Mouse (Mus musculus) right cerebral cortex, adult 2 months (tissue): ENCODE data around the gene Bach2.

Experiments
- DNase-seq, 2 experiments: peaks; one replicate each; pipeline ENCODE4 v3.0.0; 2021 to 2022; ENCODE audit warnings: low spot score in 2 of 2

The Bach2 gene

DNA sequence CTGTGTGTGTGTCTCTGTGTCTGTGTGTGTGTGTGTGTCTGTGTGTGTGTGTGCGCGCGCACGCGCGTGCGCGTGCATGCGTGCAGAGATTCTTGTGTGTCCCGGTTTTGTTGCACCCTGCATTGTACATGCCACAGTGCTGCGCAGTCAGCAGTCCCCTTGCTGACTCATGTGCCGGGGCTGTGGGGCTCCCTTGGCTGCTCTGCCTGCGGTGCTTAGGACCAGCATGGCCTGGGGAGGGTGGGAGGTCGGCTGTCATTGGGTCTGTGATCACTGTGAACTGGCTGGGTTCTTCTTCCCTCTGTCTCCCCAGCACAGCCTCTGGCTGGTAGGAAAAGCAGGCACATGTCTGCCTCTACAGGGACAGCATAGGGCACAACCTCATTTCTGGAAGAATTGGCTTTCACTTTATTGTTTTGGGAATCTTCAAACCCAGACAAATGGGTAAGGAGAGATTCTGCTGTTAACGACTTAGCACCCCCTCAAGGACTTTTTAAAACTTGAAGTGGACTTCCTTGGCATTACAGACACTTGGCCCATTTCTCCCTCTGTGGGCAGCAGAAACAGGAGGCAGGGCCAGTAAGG, 11.2 kb downstream of the Bach2 start:
- no peak for DNase-seq

DNA sequence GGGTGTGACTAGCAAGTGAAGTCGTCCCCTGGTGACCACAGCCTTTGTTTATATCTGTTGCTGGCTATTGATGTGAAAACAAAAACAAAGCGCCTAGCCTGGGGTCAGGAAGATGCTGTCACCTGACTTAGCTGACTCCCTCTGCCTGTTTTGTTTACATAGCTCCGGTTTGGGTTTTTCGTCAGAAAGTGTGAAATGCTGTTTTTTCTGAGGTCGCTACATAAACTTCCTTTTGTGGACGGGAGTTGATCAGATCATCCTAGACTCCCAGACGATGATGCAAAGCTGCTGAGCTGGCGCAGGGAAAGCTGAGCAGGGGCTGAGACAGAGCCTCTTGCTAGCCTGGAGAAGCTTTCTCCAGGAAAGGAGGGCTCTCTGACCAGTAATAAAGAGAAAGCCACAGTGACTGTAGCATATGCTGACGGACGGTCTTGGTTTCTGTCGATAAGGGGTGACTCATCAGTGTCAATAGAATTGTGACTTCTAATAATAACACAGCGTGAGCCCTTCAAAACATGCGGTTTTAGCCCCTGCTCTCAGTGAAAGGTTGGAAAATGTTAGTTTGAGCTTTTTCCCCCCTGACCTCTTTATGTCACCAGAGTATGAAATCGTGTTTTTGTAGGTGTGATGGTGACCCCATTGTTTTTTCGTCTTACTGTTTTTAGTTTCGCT, 11.9 kb downstream of the Bach2 start:
- peak; percentile 34 to 42 for DNase-seq

DNA sequence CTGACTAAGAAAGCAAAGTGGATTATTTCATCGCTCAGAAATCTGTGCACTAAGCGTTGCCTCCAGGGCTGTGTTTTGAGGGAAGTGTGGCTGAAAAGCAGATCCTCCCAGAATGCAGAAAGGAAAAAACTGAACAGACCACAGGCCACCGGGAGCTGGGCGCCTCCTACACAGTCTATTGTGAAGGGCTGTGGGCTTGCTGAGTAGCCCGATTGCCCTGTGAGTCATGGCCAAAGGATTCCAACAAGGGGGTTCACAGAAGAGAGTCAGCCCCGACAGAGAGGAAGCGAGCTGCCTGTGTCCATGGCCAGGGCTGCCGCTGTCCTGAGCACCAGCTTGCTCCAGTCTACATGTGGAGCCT, 12.4 kb downstream of the Bach2 start:
- DNase-seq, result peak in 1 of 2 experiments; percentile 39

DNA sequence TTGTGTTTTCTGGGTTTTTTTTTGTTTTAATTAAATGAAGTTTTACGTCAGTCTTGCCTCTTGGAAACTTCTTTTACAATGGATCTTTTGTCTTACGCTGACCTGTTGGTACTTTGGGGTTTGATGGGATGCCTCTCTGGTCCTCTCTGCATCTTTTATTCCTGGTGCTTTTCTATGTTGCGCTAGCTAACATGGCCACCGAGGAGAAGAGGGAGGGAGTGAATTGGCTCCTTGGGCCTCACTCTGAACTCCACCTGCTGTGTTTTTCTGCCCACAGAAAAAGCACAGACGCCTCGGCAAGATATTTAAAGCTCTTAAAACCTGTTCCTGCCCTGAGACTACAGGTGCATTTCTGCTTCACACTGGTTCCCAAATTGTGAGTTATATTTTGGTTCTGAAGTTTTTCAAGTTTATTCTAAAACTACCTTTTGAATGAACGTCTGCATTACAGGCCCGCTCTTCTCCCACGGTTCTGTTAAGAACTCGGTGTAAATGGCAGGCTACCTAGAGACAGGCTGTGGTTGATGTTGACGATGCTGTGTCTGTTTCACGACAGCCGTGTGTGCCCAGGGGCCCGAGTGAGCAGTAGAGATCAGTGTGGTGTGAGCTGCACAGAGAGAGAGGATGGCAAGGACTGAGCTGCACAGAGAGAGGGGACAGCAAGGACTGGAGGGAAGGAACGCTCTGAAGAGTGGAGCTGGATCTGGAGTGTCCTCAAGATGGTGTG, 13.5 kb downstream of the Bach2 start:
- DNase-seq, result no peak

DNA sequence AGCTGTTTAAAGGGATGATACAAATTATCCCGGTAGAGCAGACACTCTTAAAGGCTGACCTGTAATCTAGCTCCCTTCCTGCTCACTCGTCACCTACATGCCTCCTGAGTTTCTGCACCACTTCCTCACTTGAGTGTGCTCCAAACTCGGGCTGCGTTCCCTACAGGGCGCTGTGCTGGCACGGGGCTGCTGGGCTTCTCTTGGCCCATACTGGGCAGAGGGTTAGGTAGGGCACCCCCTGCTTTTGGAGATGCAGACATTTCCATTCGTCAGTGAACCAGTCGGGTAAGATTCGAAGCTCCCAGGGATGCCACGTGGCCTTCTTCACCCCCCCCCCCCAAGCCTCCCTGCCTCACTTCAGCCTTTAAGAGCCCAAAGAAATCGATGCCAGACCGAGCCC, 19.1 kb downstream of the Bach2 start:
- DNase-seq, result no peak

GRCm38 (mm10) chr4:32258093-32258492, 19.5 kb downstream of the Bach2 start:
- no peak for DNase-seq

- DNase-seq, result no peak
Observed at GRCm38 (mm10) chr4:32258596-32258995, 20.0 kb downstream of the Bach2 start.

- DNase-seq, result no peak
Observed at GRCm38 (mm10) chr4:32260909-32261308, 22.3 kb downstream of the Bach2 start.

- no peak for DNase-seq
Observed at GRCm38 (mm10) chr4:32262825-32263684, 24.5 kb downstream of the Bach2 start.

DNA sequence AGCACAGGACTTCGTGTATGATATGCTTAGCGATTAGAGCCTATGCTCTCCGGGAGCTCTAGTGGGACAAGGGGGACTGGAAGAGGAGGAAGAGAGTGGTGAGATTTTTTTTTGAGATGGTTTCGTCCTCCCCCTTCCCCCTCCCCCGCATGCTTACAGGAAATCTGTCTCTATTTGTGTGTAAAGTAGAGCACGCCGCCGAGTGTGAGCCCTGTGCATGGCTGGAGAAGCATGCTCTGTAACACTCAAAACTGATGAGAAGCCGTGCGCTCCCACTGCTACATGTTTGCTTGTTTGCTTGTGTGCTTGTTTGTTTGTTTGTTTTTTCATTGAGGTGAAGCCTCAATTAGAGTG, 25.1 kb downstream of the Bach2 start:
- no peak for DNase-seq

GRCm38 (mm10) chr4:32264892-32265291, 26.3 kb downstream of the Bach2 start:
- DNase-seq, result no peak

DNA sequence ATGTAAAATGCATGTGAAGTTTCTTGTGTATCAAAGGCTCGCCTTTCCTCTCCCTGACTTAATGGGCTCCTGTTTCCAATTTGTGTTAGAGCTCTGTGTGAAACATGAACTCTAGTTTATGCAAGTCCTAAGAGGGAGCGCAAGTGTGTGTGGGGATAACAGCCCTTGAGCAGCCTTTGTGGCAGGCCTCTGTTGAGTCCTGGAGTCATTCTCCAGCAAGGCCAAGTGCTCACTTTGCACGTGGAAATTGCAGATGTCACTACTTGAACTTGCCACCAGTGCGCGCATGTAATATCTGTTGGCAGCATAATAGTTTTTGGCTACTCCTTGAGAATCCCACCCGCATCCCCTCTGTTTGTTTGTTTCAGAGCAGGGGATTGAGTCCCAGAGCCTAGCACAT, 28.1 kb downstream of the Bach2 start:
- no peak for DNase-seq

- no peak for DNase-seq
Observed at GRCm38 (mm10) chr4:32268042-32268441, 29.4 kb downstream of the Bach2 start.

- no peak for DNase-seq
Observed at GRCm38 (mm10) chr4:32272398-32272797, 33.8 kb downstream of the Bach2 start.

DNA sequence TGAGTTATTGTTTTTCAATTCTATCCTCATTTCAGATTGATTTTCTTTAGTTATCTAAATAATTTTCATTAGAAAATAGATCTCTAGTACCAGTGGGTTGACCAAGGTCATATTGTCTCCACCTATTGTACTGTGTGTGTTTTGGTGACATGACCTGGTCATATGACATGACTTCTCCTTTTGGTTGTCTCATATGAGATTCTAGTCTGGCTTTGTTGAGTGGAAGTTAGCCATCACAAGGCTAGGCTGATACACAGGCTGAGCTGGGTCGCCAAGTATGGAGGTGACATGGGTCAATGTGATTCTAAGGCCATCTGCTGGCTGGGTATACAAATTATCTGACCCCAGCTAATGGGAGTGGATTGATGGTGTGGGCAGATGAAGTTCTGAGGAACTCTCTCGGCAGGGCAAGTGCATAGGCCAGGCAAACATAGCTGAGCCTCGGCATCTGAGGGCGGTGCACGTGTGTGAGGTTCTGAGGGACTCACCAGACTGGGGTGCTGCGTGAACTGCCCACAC, 36.2 kb downstream of the Bach2 start:
- no peak for DNase-seq

- DNase-seq, result no peak
Observed at GRCm38 (mm10) chr4:32279842-32280241, 41.2 kb downstream of the Bach2 start.

DNA sequence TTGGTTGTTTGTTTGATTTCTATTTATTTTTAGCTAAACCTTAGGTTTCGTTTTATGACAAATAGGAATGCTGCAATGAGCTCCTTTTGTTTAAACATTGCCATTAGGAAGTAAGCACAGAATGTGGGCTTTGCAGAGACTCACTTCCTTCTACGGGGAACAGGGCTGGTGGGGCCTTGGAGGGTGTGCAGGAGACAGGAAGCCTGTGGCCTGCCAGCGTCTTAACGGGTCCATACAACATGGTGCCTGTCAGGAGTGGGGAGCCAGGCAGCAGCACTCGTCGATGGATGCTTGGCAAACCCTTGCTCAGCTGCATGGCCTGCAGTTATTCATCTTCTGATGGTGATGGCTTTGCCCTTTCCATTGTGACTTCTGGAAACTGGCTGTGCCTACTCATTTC, 41.8 kb downstream of the Bach2 start:
- no peak for DNase-seq

- DNase-seq, result no peak
Observed at GRCm38 (mm10) chr4:32281306-32281705, 42.7 kb downstream of the Bach2 start.

DNA sequence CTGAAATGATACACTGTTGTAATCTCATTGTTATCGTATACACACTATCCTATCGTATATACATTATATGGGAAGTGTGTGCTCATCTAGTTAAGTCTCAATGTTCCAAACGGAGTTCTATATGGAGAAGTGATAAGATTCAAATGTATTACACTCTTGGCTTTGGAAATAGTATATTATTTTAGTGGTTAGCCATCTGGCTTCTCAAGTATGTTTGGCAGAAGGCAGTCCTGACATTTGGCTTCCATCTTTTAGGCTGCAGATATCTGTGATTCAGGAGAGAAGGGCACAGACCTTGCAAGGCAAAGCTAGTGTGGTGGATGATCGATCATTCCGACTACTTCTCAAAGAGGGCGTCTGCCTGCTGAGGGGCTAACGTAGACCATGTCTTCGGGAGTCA, 47.8 kb downstream of the Bach2 start:
- no peak for DNase-seq

GRCm38 (mm10) chr4:32288036-32288860, 49.6 kb downstream of the Bach2 start:
- DNase-seq, result no peak

DNA sequence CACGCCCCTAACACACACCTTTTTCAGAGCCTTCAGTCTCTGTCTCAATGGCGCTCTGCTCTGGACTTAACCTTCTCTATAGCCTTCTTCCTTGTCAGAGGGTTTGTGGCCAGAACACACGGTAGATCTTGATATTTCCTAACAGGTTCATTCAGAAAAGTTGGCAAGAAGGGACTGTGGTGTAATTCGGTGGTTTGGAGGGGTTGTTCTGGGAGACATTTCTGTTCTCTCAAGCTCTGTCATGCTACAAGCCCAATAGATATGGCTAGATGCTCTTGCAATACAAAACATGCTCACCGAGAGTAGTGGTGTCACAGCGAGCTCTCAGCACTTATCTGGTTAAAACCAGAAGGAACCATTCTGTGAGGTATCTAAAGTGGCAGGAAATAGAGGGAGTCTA, 51.2 kb downstream of the Bach2 start:
- DNase-seq, result no peak
